Mouse (Mus musculus) ES-E14 (cell line): ENCODE data around the gene Slc23a3.

Source experiments
- HCFC1 ChIP-seq: IDR thresholded peaks from 2 replicates; pipeline ENCODE4 v1.6.1; 2012; ENCODE audit warnings: low read length, inconsistent platforms, borderline replicate concordance; ENCODE audit not compliant: insufficient read depth
- MAFK ChIP-seq: IDR thresholded peaks from 2 replicates; pipeline ENCODE4 v1.6.1; 2014; ENCODE audit warnings: mild to moderate bottlenecking, low read depth, low read length, inconsistent platforms; ENCODE audit not compliant: insufficient read depth
- ZC3H11A ChIP-seq: IDR thresholded peaks from 2 replicates; pipeline ENCODE4 v1.6.1; 2012; ENCODE audit warnings: low read depth, mild to moderate bottlenecking, inconsistent platforms, low read length, borderline replicate concordance
- ZNF384 ChIP-seq: IDR thresholded peaks from 2 replicates; pipeline ENCODE4 v1.6.1; 2012; ENCODE audit warnings: low read depth, low read length, inconsistent platforms

GRCm38 (mm10) chr1:75136293-75136692, 2.6 kb upstream of the Slc23a3 start:
- TF ChIP-seq HCFC1, result no peak
- no peak for TF ChIP-seq ZNF384
- TF ChIP-seq MAFK, result no peak
- no peak for TF ChIP-seq ZC3H11A
